Mouse (Mus musculus) hematopoietic multipotent progenitor cell, adult 10-12 weeks (in vitro differentiated cells): ENCODE results near the gene Nudt8. TPM values are rescaled to one million over a fixed set of nuclear protein-coding genes. Genes with fewer than 3 reads are reported as not detected.

Experiments used
- polyA plus RNA-seq: library from polyadenylated mRNA; stranded (reverse); fragments of >175 nt; gene quantifications from 2 replicates; pipeline ENCODE4 v1.2.3, GENCODE M21; 2012; ENCODE audit warnings: low replicate concordance

Gene Nudt8
- 15.0 and 27.5 TPM in 2 replicates for polyA plus RNA-seq

DNA sequence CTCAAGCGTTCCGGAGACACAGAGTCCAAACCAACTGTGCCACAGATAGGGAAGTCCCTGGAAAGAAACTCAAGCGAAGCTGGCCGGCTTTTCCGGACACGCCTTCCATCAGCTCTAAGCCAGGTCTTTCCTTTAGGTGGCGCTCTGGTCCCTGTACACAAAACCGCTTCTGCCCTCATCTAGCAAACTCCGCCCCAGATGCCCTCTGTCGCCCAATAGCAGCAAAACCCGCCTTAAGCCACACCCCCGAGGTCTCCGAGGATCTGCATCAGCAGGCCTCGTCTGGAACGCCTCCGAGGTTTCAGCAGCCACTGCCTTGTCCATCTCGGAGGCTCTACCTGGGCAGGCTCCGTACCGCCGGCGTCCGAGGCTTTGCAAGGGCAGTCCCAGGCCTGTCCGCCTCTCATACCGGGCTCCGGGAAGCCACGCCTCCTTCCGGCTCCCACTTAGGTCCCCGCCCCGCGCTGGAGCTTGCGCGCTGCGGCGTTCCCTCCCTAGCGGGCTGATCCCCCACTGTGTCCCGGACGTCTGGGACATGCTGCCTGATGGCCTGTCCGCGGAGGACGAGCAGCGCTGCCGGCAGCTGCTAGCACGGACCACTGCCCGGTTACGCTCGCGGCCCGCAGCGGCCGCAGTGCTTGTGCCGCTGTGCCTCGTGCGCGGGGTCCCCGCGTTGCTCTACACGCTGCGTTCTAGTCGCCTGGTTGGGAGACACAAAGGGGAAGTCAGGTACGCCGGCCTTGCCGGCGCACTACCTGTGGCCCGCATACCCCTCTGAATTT is at the start of gene Nudt8, which contains the start of gene Gm49405:
Nudt8 (plus strand) TSS at position 462 of the 782 bp plus-strand sequence.
Gm49405 (plus strand) TSS at position 508 of the 782 bp plus-strand sequence.

DNA sequence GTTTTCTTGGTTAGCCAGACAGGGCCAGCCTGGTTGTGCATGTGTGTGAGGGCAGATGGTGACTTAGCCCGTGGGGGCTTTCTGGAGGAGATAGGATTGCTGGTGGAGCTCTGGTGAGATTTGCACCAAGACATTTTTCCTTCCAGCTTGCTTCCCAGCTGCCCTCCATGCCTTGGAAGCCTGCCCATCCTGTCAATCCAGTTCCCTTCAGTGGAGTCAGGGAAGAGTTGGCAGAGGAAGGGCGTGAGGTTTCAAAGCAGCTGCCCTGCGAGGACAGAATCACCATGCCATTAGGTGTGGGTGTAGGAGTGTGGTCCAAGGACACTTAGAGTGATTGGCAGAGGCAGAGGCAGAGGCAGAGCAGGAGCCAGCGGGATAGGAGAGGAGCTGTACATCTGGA is 41.9 kb upstream of the Nudt8 start, which contains the start of gene Aldh3b3:
Aldh3b3 (plus strand) TSS at position 176 of the 400 bp plus-strand sequence.

DNA sequence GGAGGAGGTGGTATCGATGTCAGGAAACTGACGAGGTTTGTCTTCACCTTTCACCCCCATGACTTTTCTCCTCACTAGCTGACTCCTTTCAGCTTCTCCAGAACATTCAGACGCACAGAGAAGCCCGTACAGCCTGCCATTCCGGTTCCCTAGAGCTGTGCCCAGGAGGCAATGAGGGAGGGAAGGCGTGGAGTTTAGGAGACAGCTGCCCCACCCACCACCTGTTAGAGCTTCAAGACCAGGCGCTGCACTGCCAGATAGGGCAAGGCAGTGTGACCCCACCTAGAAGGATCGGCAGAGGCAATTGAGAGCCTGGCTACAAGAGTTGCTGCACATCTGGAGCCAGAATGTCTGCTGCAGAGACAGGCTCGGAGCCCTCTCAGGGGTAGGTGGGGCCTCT is 28.2 kb upstream of the Nudt8 start, which contains the start of gene Aldh3b2:
Aldh3b2 (plus strand) TSS at position 100 of the 400 bp plus-strand sequence.

DNA sequence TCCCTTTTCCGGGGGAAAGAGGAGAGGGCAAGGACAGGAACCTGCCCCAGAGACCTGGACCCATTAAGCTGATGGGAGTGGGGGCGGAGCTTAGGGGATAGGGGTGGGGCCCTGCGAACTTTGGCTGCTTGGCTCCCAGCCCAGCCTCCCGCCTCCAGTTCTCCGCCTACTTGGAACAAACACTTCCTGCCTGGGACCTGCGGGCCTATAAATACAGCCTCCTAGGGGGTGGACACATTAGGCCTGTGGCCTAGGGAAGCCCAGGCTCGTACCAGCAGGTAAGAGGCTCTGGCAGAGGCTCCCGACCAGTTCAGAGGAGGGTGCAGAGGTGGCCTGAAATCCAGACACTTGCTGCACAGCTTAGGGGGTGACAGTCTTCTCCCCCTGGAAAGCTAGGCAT is 14.0 kb upstream of the Nudt8 start, which contains the start of gene Acy3:
Acy3 (plus strand) TSS at position 237 of the 400 bp plus-strand sequence.

DNA sequence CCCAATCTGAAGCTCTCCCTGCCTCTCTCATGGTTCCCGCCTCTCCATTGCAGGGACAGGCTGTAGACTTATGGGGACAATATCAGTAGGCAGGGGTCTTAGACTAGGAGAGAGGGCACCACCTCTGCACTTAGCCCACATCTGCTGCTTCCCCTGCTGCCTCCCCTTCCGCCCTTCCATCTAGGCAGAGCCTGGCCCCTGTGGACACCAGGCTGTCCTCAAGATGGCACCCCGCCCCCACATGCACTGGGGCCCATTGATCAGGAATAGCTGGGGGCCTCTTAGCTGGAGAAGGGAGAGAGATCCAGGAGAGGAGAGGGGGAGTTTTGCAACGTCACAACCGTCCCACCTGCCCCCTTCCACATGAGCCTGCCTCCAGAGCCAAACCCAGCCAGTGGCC is 8.0 kb upstream of the Nudt8 start, which contains the start of gene Tbx10:
Tbx10 (plus strand) TSS at position 337 of the 400 bp plus-strand sequence.

DNA sequence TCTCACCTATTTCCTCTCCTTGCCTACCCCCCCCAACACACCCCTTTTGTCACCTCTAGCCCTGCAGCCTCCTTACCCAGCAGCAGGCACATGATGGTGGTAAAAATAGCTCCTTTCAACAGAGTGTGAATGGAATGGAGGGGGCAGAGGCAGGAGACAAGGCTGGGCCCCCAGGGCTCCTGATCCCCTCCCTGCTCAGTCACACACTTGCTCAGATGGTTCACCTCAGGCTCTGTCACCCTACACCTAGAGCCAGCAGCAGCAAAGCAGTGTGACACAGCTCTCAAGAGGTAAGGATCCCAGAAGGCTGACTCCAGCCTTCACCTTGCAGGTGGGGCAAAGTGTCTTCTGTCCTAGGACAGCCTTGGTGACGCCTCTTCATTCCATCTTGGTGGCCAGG is 2.7 kb downstream of the Nudt8 start, which contains the start of gene Doc2g:
Doc2g (plus strand) TSS at position 202 of the 400 bp plus-strand sequence.

DNA sequence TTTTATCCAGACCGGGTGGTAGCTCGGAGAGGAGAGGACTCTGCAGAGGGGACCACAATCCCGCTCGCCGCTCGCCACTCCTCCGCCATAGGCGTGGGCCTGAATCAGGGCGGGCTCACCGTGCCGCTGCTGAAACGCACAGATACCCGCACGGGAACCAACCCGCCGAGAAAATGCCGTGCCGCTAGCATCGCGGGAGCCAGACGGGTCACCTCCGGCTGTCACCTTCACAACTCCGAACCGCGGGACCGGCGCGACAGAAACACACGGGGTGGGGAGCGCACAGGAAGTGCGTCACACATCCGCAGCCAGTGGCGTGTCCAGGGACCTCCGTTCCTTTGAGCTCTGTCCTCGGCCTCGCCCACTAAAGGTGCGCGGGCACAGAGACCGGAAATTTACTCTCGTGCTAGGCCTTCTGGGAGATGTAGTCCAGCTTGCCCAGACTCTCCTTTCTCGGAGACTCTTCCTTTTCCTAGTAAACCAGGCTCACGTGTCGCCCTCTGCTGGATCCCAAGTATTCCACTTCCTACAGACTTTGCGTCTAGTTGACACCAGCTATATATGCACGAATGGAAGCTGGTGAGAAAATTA is 12.1 kb downstream of the Nudt8 start, which contains the start of gene Ndufv1:
Ndufv1 (minus strand) TSS at position 375 of the 591 bp plus-strand sequence.

DNA sequence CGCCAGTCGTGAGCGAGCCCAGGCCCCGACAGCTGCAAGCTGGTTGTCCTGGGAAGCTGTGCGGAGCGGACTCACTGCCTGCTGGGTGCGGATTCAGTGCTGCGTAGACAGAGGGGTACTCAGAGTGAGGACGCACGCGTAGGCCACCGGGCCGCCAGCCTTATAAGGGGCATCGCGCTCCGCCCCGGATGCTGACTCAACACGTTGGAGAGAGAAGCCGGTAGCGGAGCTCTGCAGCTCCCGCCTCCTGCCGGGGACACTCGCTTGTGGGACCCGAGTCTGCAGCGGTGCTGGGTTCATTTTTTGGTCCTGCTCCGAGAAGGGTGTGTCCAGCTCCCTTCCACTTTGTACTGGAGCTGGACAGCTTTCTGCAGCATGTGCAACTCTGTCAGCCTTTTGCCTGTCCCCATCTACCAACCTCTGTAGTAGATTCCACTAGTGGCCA is 37.4 kb downstream of the Nudt8 start, which contains the start of gene Gstp1:
Gstp1 (minus strand) TSS at position 198 of the 445 bp plus-strand sequence.

DNA sequence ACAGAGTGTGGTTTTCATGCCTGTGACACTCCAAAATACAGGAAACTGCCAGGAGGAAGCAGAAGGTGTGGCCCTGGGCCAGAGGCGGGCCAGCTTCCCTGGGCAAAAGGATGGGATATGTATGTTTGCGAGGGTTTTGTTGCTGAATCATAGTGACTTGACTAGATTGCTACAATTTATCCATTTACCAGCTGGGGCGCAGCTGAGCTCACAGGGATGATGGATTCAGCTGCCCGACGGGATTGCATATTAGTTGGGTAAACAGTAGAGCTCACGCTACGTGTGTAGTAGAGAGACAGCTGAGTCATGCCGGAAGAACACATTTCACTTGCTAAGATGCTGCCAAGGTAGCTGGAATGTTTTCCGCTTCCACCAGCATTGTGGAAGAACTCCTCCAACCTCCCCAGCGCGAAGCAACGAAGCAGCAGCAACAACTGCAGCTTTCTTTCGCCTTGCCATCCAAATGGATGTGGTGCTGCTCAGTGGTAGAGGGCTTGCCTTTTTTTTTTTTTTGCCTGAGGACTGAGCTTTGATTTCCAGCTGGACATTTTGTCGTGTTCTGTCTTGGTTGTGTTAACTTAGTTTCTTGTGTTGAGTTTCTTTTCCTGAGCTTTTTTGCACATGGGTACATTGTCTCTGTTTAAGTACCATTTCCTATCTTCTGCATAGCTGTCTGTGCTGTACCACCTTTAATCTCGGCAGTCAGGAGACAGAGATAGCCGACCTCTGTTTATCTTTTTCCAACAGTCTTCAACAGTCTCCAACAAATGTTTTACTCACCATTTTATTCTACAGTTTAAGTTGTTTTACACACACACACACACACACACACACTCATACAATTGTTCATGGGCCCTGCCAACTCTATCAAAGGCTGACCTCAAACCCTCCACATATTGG is 45.8 kb downstream of the Nudt8 start, which contains the start of gene Gstp2:
Gstp2 (minus strand) TSS at position 58 of the 900 bp plus-strand sequence.

Other genes starting within 250 kb of the Nudt8 start
- gene Kmt5b, start 233.2 kb upstream of the Nudt8 start, polyA plus RNA-seq, result 21.5 and 25.7 TPM in 2 replicates
- gene Chka, start 148.8 kb upstream of the Nudt8 start, polyA plus RNA-seq, result 10.5 and 28.9 TPM in 2 replicates
- gene Tcirg1, start 93.4 kb upstream of the Nudt8 start, polyA plus RNA-seq, result 168 and 319 TPM in 2 replicates
- 14.4 and 178 TPM in 2 replicates for gene Ndufs8, start 87.8 kb upstream of the Nudt8 start, polyA plus RNA-seq
- 12.9 and 17.0 TPM in 2 replicates for gene Aldh3b1, start 70.8 kb upstream of the Nudt8 start, polyA plus RNA-seq
- gene Unc93b1, start 65.4 kb upstream of the Nudt8 start, polyA plus RNA-seq, result 560 and 780 TPM in 2 replicates
- 0.03 TPM in 1 of 2 replicates, not detected in the other for gene Aldh3b3, start 41.9 kb upstream of the Nudt8 start, polyA plus RNA-seq
- 0.14 and 1.1 TPM in 2 replicates for gene Aldh3b2, start 28.3 kb upstream of the Nudt8 start, polyA plus RNA-seq
- gene Acy3, start 14.0 kb upstream of the Nudt8 start, polyA plus RNA-seq, result 0.24 and 2.2 TPM in 2 replicates
- not detected in 2 replicates for gene Tbx10, start 7.8 kb upstream of the Nudt8 start, polyA plus RNA-seq
- 6.1 and 8.0 TPM in 2 replicates for gene Gm49405, start within 50 bp of the Nudt8 start, polyA plus RNA-seq
- gene Doc2g, start 2.7 kb downstream of the Nudt8 start, polyA plus RNA-seq, result 8.9 and 23.7 TPM in 2 replicates
- gene Ndufv1, start 12.2 kb downstream of the Nudt8 start, polyA plus RNA-seq, result 57.0 and 132 TPM in 2 replicates
- 64.6 and 210 TPM in 2 replicates for gene Gstp1, start 37.4 kb downstream of the Nudt8 start, polyA plus RNA-seq
- 0.47 and 0.56 TPM in 2 replicates for gene Gstp2, start 45.4 kb downstream of the Nudt8 start, polyA plus RNA-seq
- gene Gstp3, start 59.0 kb downstream of the Nudt8 start, polyA plus RNA-seq, result 8.4 and 10.8 TPM in 2 replicates
- gene Cabp2, start 81.0 kb downstream of the Nudt8 start, polyA plus RNA-seq, result not detected in 2 replicates
- 251 and 401 TPM in 2 replicates for gene Cdk2ap2, start 96.6 kb downstream of the Nudt8 start, polyA plus RNA-seq
- 226 and 266 TPM in 2 replicates for gene Pitpnm1, start 99.4 kb downstream of the Nudt8 start, polyA plus RNA-seq
- gene Aip, start 125.3 kb downstream of the Nudt8 start, polyA plus RNA-seq, result 166 and 283 TPM in 2 replicates
- gene Gpr152, start 139.2 kb downstream of the Nudt8 start, polyA plus RNA-seq, result 0.06 TPM in 1 of 2 replicates, not detected in the other
- 2.9 and 3.2 TPM in 2 replicates for gene Cabp4, start 143.5 kb downstream of the Nudt8 start, polyA plus RNA-seq
- 197 and 258 TPM in 2 replicates for gene Coro1b, start 148.0 kb downstream of the Nudt8 start, polyA plus RNA-seq
- gene Ptprcap, start 153.0 kb downstream of the Nudt8 start, polyA plus RNA-seq, result 1,796 and 2,730 TPM in 2 replicates
- gene Rps6kb2, start 162.8 kb downstream of the Nudt8 start, polyA plus RNA-seq, result 46.3 and 105 TPM in 2 replicates
- 40.4 and 54.0 TPM in 2 replicates for gene Carns1, start 174.9 kb downstream of the Nudt8 start, polyA plus RNA-seq
- gene Tbc1d10c, start 190.7 kb downstream of the Nudt8 start, polyA plus RNA-seq, result 638 and 694 TPM in 2 replicates
- gene Ppp1ca, start 191.5 kb downstream of the Nudt8 start, polyA plus RNA-seq, result 456 and 607 TPM in 2 replicates
- gene Rad9a, start 201.1 kb downstream of the Nudt8 start, polyA plus RNA-seq, result 45.2 and 49.9 TPM in 2 replicates
- gene Clcf1, start 213.7 kb downstream of the Nudt8 start, polyA plus RNA-seq, result 130 and 210 TPM in 2 replicates
- 0.75 and 163 TPM in 2 replicates for gene AC109138.7, start 213.8 kb downstream of the Nudt8 start, polyA plus RNA-seq
- 157 and 158 TPM in 2 replicates for gene Pold4, start 231.3 kb downstream of the Nudt8 start, polyA plus RNA-seq